Mouse (Mus musculus) gastrocnemius, adult 18-20 months (tissue): ENCODE data around the gene Adamtsl1. TPM values are rescaled to one million over a fixed set of nuclear protein-coding genes. Genes with fewer than 3 reads are reported as not detected.

Experiments
- DNase-seq: peaks from one replicate; pipeline ENCODE4 v3.0.0; 2021; ENCODE audit warnings: low spot score
- total RNA-seq, 2 experiments: library from RNA; stranded (reverse); gene quantifications; 2 replicates each; pipeline ENCODE4 v1.2.3; 2021

Adamtsl1 gene
- total RNA-seq, 2 experiments from 2014 or later: 3.2 to 5.6 TPM

DNA sequence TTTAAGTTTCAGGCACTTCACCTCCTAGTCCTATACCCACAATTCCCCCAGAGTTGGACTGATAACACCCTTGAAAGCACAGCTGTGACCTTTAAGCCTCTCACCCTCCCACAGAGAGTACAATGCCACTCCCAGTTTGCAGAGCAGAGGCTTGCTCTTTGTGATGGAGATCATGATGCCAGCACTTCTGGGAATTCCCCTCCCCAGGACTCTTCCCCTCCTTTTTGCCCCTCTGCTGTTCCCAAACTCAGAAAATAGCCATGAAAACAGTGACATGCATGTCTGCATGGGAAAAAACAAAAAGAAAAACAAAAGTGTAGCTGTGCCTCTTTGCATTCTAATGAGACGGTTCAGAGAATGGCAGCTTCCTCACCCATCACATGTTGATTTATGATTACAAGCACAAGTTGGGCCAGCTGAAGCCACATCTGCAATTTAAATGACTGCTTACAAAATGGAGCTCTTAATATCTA lies 669.8 kb downstream of the Adamtsl1 start:
- DNase-seq: no peak

DNA sequence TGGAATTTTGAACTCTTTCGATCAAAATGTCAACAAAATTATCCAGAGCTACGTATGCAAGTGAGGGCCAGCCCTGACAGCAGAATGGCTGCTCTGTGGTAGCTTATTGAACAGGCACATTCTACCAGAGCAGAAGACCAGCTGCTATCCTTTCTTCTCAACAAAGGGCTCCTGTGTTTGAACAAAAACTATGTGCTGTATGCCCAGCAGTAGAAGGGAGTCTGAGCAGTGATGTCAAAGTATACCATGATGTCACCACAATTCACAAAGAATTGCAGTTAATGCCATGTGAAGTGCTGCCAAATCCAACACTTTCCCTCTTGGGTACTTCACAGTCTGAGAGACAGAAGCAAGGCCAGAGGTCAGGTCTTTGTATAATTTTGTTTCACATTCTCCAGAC lies 675.9 kb downstream of the Adamtsl1 start:
- DNase-seq: no peak

- no peak for DNase-seq
Observed at GRCm38 (mm10) chr4:86191195-86191594, 677.2 kb downstream of the Adamtsl1 start.

GRCm38 (mm10) chr4:86201766-86202165 lies 687.8 kb downstream of the Adamtsl1 start:
- DNase-seq: no peak

GRCm38 (mm10) chr4:86203288-86203687 lies 689.3 kb downstream of the Adamtsl1 start:
- peak; percentile 31 for DNase-seq

GRCm38 (mm10) chr4:86224875-86225274 lies 710.9 kb downstream of the Adamtsl1 start:
- DNase-seq: no peak

GRCm38 (mm10) chr4:86227096-86227495 lies 713.1 kb downstream of the Adamtsl1 start:
- no peak for DNase-seq

DNA sequence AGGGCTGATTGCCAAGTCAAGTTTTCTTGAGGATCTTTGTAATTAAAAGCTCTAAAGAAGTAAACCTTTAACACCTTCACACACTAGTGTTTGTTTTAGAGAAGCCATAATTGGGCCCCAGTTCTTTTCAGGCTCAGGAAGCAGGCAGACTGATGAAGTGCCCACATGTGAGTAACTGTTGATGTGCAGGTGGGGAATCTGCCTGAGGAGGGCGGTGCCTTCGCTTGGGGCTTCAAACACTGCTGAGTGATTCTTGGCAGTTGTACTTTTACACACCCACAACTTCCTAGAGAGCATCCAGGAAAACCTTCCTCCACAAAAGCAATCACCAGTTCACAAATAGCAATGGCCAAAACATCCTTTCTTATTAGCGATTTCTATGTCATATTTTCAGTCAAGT lies 719.2 kb downstream of the Adamtsl1 start:
- DNase-seq: no peak

DNA sequence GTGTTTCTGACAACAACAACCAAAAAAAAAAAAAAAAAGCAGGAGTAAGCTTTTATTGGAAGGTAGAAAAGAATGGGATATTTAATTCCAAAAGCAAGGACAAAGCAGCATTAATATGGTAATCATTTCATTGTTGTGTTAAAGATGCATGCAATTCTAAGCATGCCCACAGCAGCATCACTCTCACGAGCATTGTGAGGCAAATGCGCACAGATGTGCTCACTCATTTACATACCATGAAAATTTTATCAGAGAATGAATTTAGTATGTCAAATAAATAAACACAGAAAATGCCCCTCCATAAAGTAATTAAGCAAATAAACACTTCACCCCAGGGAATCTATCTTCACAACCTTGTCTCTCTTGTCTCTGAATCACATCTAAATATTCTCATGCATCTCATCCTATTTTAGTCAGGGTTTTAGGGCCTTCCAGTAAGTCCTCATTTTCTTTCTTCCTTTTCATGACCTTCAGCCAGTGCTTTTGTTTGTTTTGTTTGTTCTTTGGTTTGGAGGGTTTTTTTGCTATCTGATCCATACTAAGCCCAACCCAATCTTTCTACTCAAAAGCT lies 728.0 kb downstream of the Adamtsl1 start:
- DNase-seq: no peak

- DNase-seq: no peak
Observed at GRCm38 (mm10) chr4:86270085-86270484, 756.1 kb downstream of the Adamtsl1 start.

- peak; percentile 13 for DNase-seq
Observed at GRCm38 (mm10) chr4:86273703-86274355, 759.9 kb downstream of the Adamtsl1 start.

DNA sequence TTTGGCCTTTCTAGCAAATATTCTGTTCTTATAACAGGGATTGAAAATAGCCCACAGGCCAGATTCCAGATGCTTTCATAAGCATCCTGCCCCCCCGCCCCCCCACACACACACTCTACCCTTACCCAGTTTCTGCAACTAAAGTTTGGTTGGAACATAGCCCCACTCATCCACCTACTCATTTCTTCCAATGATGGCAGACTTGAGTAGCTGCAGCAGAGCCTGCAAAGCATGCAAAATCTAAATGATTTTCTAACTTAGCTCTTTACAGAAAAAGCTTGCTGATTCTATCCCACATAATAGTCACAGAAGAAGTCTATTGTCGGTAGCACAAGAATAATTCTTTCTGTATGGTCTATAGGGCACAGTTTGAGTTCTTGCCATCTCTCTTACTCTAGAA lies 760.7 kb downstream of the Adamtsl1 start:
- DNase-seq: no peak

DNA sequence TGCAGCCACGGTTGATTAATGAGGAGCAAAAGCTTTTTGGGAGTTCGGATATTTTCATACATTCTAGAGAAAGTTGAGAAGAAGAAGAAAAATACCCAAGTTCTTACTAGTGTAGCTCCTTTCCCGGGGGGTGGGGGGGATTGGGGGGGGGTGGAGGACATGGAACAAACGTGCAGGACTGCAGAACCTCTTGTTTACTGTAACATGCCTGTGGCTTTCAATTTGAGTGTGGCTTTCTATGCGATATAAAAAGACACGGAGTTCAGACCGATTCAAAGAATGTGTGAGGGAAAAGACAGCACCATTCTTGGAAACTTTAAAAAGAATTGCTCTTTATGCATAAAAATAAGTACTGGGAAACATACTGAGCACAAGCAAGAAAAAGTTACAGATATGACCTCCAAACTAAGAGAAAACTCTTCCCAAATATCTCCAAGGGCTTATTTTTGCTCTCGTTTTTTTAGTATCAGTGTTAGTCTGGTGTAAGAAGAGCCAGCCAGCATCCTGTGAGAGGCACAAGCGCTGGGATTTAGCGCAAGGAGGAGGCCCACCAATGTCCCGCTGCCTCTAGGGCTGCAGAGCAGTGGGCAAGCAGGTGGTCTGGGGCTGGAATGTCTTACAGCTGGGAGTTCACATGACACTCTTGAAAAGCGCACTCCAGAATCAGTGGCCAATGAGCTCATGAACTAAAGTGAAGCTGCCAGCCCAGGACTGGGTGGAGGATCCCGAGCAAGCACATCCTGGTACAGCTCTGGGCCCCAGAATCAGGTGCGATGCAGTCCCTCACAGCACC lies 762.2 kb downstream of the Adamtsl1 start:
- no peak for DNase-seq

DNA sequence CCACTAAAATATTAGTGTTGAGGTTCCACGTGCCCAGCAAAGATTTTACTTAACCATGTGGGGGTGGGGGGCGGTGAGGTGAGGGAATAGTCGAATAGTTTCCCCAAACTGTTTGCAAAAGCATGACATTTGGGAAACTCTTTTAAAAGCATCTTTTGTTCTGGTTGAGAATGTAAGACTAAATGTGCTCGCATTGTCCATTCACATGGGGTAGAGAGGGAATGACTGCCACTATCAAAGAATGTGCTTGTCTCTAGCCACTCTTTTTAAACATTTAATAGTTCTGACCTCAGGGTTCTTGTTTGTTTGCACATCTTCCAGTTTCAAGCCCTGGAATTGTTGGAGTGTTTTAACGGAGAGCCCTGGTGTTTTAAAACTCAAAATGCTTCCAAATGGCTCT lies 764.6 kb downstream of the Adamtsl1 start:
- DNase-seq: no peak

DNA sequence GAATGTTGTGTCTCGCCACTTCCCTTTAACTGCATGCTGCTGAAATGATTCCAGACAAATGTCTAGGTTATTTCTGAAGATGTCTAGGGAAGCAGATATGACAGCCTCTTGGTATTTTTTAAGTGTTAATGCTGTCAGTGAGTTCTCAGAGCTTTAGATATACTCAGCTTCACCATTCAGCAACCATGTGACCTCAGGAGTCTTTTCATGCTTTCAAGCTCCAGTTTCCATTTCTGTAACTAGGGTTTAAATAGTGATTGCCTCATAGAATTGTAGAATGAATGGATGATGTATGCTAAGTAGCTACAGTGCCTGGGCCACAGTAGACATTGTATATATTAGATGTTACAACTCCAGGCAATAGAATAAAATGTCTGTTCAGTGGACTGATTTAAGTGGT lies 772.6 kb downstream of the Adamtsl1 start:
- DNase-seq: no peak

GRCm38 (mm10) chr4:86288264-86288663 lies 774.3 kb downstream of the Adamtsl1 start:
- peak; percentile 37 for DNase-seq

GRCm38 (mm10) chr4:86289511-86290273 lies 775.7 kb downstream of the Adamtsl1 start:
- DNase-seq: no peak

GRCm38 (mm10) chr4:86294828-86295251 lies 780.9 kb downstream of the Adamtsl1 start:
- no peak for DNase-seq

GRCm38 (mm10) chr4:86301469-86301868 lies 787.5 kb downstream of the Adamtsl1 start:
- no peak for DNase-seq

- no peak for DNase-seq
Observed at GRCm38 (mm10) chr4:86302095-86302494, 788.1 kb downstream of the Adamtsl1 start.

DNA sequence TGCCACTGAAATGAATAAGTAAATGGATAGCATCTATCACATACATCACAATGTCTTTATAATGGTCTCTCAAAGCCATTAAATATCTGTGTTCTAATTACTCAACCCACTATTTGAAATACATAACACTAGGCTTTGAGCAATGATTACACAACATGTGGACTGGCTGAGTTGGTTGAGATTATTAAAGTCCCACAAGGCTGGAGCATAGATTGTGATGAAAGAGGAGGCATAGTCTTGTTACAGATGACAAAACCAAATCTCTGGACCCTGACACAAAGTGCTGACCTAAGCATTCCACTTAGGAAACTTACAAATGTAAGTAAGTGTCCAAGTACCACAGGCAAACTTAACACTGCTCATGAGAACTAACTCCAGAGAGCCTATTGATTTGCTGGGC lies 792.8 kb downstream of the Adamtsl1 start:
- no peak for DNase-seq

DNA sequence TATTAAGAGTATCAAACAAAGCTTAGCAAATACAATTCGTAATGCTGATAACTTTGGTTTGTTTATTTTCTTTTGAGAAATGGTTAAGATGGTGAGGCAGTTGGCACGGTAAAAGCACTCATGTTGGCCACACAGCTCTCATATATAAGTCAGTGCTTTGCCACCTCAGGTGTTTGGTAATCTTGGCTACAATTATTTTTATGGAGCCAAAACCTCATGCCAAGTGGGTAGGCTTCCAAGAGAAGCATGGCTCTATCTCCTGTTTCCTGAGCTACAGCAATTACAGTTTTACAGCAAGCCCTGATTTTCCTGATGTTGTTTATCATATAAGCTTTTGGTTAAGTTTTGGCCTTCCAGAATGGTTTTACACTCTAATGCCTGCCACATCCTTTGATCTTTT lies 795.2 kb downstream of the Adamtsl1 start:
- no peak for DNase-seq
